Mouse (Mus musculus): ENCODE measurements around the gene Calhm3. TPM values are rescaled to one million over a fixed set of nuclear protein-coding genes. Genes with fewer than 3 reads are reported as not detected.
"Not testable (repeated sequence)": the region's sequence is repeated elsewhere in the genome, so short reads cannot be mapped to it uniquely, and the experiment has no call there.

Gene Calhm3
- polyA plus RNA-seq, 2 experiments: not detected

DNA sequence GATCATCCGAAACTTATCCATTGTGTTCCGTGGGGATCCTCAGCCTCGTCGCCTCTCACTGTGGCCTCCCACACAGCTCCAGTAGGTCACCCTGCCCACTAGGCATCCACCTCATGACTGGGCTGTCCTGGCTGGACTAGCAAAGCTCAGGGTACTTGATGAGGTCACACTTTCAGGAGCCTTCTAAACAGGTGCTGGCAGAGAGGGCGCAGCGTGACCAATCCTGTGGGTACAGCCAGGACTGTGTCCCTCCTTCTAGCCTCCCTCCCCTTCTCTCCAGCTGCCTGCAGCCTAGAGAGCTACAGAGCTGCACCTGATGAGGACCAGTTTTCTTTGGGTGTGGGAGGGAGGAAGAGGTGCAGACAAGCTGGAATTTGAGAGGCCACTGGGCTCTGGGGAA, 13.4 kb downstream of the Calhm3 start, which contains the start of gene Calhm1:
TSS of gene Calhm1 (minus strand) at position 101 of the 400 bp plus-strand sequence.
- WGBS (ENCODE audit: insufficient replicate concordance): 81% methylated on average over 6 of the region's 6 CpGs
- no peaks in the 10 kb centered on the region for H3K27me3 ChIP-seq (ENCODE audit: control insufficient read depth, insufficient read depth, low read length)
- ATAC-seq (ENCODE audit: insufficient read depth): no peak

DNA sequence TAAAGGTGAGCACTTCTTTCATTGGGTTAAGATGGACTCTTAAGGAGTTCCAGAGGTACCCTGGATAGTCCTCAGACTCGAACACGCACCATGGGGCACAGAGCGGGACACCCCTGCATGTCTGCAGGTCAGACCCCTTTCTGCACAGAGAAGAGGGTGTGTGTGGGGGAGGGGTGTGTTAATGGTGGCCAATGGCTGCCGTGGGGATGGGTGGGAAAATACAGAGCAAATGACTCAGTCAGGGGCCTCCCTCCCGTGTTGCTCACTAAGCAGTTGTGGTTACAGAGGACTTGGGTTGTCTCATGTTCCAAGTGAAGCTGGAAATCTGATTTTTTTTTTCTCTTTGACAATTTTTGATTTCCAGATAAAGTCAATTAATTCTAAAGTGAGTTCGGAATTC, 15.1 kb downstream of the Calhm3 start:
- WGBS (ENCODE audit: insufficient replicate concordance): 57% methylated on average over 6 of the region's 6 CpGs
- no peaks in the 10 kb centered on the region; the same call in 1 of the 2 replicates for H3K27me3 ChIP-seq (ENCODE audit: control insufficient read depth, insufficient read depth, low read length)
- no peak overlapping the region for H3K27ac ChIP-seq
- H3K9me3 ChIP-seq (ENCODE audit: control insufficient read depth, low read length): no peaks in the 10 kb centered on the region
- DNase-seq (ENCODE audit: low read depth in 3 of 3, low spot score in 3 of 3): no peak
- no peaks in the 10 kb centered on the region for H3K4me1 ChIP-seq (replicated peaks; ENCODE audit: control insufficient read depth in 2 of 2, insufficient read depth in 2 of 2, low read length in 1 of 2)
- H3K9ac ChIP-seq (replicated peaks): no peak overlapping the region
- ATAC-seq (ENCODE audit: insufficient read depth): no peak
- H3K36me3 ChIP-seq (replicated peaks; ENCODE audit: control insufficient read depth, insufficient read depth, low read depth): no peaks in the 10 kb centered on the region
- H3K4me2 ChIP-seq (ENCODE audit: low read depth): no peak overlapping the region
- no peak overlapping the region for H3K4me3 ChIP-seq (ENCODE audit: insufficient read depth in 1 of 2, low read depth in 2 of 2, low read length in 2 of 2)
- TF ChIP-seq EP300 (IDR thresholded peaks at IDR 0.05; ENCODE audit: low read depth) (no peak), CTCF (IDR thresholded peaks at IDR 0.05; ENCODE audit: low read depth) (no peak)

More for the DNA sequence above, 13.4 kb downstream of the Calhm3 start, which contains the start of gene Calhm1:
- no peak within 1 kb of the TSS for H3K4me3 ChIP-seq (ENCODE audit: insufficient read depth in 1 of 2, low read depth in 2 of 2, low read length in 2 of 2)
- DNase-seq (ENCODE audit: low read depth in 3 of 3, low spot score in 3 of 3): no peak
- no peaks in the 10 kb centered on the region for H3K9me3 ChIP-seq (ENCODE audit: control insufficient read depth, low read length)
- no peak within 1 kb of the TSS for H3K27ac ChIP-seq
- no peak within 1 kb of the TSS for H3K9ac ChIP-seq (replicated peaks)
- H3K36me3 ChIP-seq (replicated peaks; ENCODE audit: control insufficient read depth, insufficient read depth, low read depth): no peaks in the 10 kb centered on the region
- TF ChIP-seq CTCF (IDR thresholded peaks at IDR 0.05; ENCODE audit: low read depth): no peak
- no peak for TF ChIP-seq EP300 (IDR thresholded peaks at IDR 0.05; ENCODE audit: low read depth)
- no peaks in the 10 kb centered on the region for H3K4me1 ChIP-seq (replicated peaks; ENCODE audit: control insufficient read depth in 2 of 2, insufficient read depth in 2 of 2, low read length in 1 of 2)
- no peak within 1 kb of the TSS for H3K4me2 ChIP-seq (ENCODE audit: low read depth)

DNA sequence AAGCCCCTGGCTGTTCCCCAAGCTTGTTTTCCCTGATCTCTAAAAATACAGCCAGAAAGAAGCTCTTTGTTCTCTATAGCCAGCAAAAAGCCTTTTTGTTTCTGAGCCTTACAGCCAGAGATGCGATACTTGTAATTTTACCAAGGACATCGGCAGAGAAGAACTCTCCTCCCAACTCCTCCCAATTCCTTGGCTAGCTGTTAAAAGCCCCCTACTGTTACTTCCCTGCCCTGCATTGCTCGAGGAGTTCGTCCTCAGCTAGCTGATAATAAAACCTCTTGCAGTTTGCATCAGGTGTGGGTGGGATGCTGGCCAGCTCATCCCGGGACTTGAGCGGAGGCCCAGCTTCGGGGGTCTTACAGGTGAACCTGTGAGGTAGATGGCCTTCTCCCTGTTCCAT, 18.0 kb downstream of the Calhm3 start:
- 41% methylated on average over 7 of the region's 7 CpGs for WGBS (ENCODE audit: insufficient replicate concordance)
- not testable (repeated sequence) for H3K27ac ChIP-seq; H3K9ac ChIP-seq (replicated peaks); H3K4me1 ChIP-seq (replicated peaks; ENCODE audit: control insufficient read depth in 2 of 2, insufficient read depth in 2 of 2, low read length in 1 of 2); DNase-seq (ENCODE audit: low read depth in 3 of 3, low spot score in 3 of 3); H3K9me3 ChIP-seq (ENCODE audit: control insufficient read depth, low read length); H3K4me2 ChIP-seq (ENCODE audit: low read depth); ATAC-seq (ENCODE audit: insufficient read depth); H3K36me3 ChIP-seq (replicated peaks; ENCODE audit: control insufficient read depth, insufficient read depth, low read depth); H3K4me3 ChIP-seq (ENCODE audit: insufficient read depth in 1 of 2, low read depth in 2 of 2, low read length in 2 of 2); H3K27me3 ChIP-seq (ENCODE audit: control insufficient read depth, insufficient read depth, low read length)

DNA sequence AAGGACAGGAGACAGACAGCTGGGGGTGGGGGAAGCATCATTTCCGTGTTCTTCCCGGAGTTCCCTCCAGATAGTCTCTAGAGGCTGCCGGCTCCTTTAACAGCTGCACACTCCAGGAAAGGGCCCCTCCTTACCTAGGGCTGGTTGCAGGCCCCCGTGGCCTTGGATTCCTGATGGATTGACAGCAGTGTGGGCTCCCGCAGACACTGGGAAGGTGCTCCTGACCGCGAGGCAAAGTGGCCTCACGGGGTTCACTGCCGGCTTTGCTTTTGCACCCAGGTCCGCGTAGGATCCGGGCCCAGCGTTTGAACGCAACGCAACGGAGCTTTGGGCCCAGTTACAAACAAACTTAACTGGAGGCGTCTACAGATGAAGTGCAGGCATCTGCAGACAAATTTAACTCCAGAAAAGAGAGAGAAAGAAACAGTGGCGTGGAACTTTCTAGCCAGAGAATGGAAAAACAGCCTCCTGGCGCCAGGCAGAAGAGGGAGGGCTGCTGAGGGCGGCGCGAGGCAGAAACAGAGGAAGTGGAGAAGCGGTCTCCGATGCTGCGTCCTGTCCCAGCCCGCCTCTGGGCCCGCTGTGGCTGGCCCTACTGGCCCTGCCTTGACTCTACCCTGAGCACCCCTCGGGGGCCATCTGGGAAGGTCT, 19.7 kb downstream of the Calhm3 start, which contains the start of gene Calhm2:
TSS of gene Calhm2 (minus strand) at position 524 of the 651 bp plus-strand sequence.
- 5% methylated on average over 28 of the region's 28 CpGs for WGBS (ENCODE audit: insufficient replicate concordance)
- no peak for TF ChIP-seq EP300 (IDR thresholded peaks at IDR 0.05; ENCODE audit: low read depth)
- no peak for TF ChIP-seq CTCF (IDR thresholded peaks at IDR 0.05; ENCODE audit: low read depth)
- H3K4me2 ChIP-seq (ENCODE audit: low read depth): peak within 1 kb of the TSS; percentile 30
- DNase-seq (ENCODE audit: low read depth in 3 of 3, low spot score in 3 of 3): no peak
- H3K4me3 ChIP-seq (ENCODE audit: insufficient read depth in 1 of 2, low read depth in 2 of 2, low read length in 2 of 2): peak within 1 kb of the TSS; percentile 27 to 56
- no peak within 1 kb of the TSS for H3K27ac ChIP-seq
- no peaks in the 10 kb centered on the region for H3K36me3 ChIP-seq (replicated peaks; ENCODE audit: control insufficient read depth, insufficient read depth, low read depth)
- H3K27me3 ChIP-seq (ENCODE audit: control insufficient read depth, insufficient read depth, low read length): no peaks in the 10 kb centered on the region; the same call in 1 of the 2 replicates
- no peaks in the 10 kb centered on the region for H3K9me3 ChIP-seq (ENCODE audit: control insufficient read depth, low read length)
- H3K4me1 ChIP-seq (replicated peaks; ENCODE audit: control insufficient read depth in 2 of 2, insufficient read depth in 2 of 2, low read length in 1 of 2): peaks cover 0 to 6% of the 10 kb centered on the region in 2 experiments; a peak in 3 of 4 replicates
- H3K9ac ChIP-seq (replicated peaks): peak within 1 kb of the TSS; percentile 39; the same call in 1 of the 2 replicates
- no peak for ATAC-seq (ENCODE audit: insufficient read depth)

DNA sequence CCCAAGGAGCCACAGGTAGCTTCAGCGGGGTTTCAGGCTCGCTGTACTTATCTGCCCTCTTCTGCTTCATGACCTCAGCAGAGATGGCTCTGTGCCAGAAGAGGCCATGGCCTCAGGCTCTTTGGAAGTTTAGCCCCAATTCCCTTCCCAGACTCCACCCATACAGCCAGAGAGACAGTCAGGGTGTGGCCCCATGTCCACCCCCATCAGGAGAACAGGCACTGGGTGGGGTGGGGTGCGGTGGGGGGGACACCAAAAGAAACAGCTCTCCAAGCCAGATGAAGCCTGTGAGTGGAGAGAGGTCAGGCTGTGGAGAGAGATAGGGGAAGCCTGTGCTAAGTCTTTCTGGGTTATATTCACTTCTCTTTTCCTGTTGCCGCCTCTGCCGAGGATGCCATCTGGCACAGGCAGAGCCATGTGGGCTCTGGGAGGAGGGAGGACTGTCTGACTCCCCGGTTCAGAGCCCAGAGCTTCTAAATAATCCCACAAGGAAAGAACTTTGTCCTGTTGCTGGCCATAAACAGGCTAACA, 20.4 kb downstream of the Calhm3 start:
- no peaks in the 10 kb centered on the region; the same call in 1 of the 2 replicates for H3K27me3 ChIP-seq (ENCODE audit: control insufficient read depth, insufficient read depth, low read length)
- H3K9ac ChIP-seq (replicated peaks): no peak overlapping the region; the same call in 1 of the 2 replicates
- H3K9me3 ChIP-seq (ENCODE audit: control insufficient read depth, low read length): no peaks in the 10 kb centered on the region
- H3K4me1 ChIP-seq (replicated peaks; ENCODE audit: control insufficient read depth in 2 of 2, insufficient read depth in 2 of 2, low read length in 1 of 2): peaks cover 0 to 6% of the 10 kb centered on the region in 2 experiments; a peak in 3 of 4 replicates
- H3K4me2 ChIP-seq (ENCODE audit: low read depth): peak overlapping the region; percentile 30
- DNase-seq (ENCODE audit: low read depth in 3 of 3, low spot score in 3 of 3) (peak in 2 of 3 experiments; percentile 31 to 33), ATAC-seq (ENCODE audit: insufficient read depth) (peak; percentile 62)
- WGBS (ENCODE audit: insufficient replicate concordance): 4% methylated on average over 6 of the region's 6 CpGs
- no peak for TF ChIP-seq EP300 (IDR thresholded peaks at IDR 0.05; ENCODE audit: low read depth)
- TF ChIP-seq CTCF (IDR thresholded peaks at IDR 0.05; ENCODE audit: low read depth): no peak
- no peaks in the 10 kb centered on the region for H3K36me3 ChIP-seq (replicated peaks; ENCODE audit: control insufficient read depth, insufficient read depth, low read depth)
- H3K4me3 ChIP-seq (ENCODE audit: insufficient read depth in 1 of 2, low read depth in 2 of 2, low read length in 2 of 2): peak overlapping the region; percentile 27 to 40
- H3K27ac ChIP-seq: no peak overlapping the region
